8 mouse cellular contexts compared by ENCODE assay signal in genomic region chr4:43668782-43669427, GRCm38 (mm10). TPM values are rescaled to one million over a fixed set of nuclear protein-coding genes. Genes with fewer than 3 reads are reported as not detected.
DNase-seq lines count a peak whose midpoint lies in the region; ATAC-seq and TF ChIP-seq lines count a peak whose summit lies in the region.

Tmem8b (plus strand) TSS chr4:43668971.
Fam221b (minus strand) TSS chr4:43669145.

- H3K36me3 ChIP-seq in ES-Bruce4 (ENCODE audit: control insufficient read depth, insufficient read depth, low read length, poor library complexity, severe bottlenecking), result no peaks in the 10 kb centered on the region
- H3K36me3 ChIP-seq in forebrain, embryonic 13.5 days (ENCODE audit: poor library complexity, severe bottlenecking), result peaks cover 1% of the 10 kb centered on the region; the same call in 1 of the 2 replicates

- no peak within 1 kb of the TSS for H3K27ac ChIP-seq in ES-Bruce4 (ENCODE audit: insufficient read depth, low read length)
- peak within 1 kb of the TSS; percentile 21; the same call in 1 of the 2 replicates for H3K27ac ChIP-seq in forebrain, embryonic 13.5 days

- ATAC-seq in cerebellum, adult (ENCODE audit: insufficient number of reproducible peaks, low FRiP score, low TSS enrichment), result peak; percentile 92
- peak; percentile 97 for ATAC-seq in forebrain, embryonic 13.5 days
- peak; percentile 88 for ATAC-seq in neutrophil, adult 5-6 weeks (ENCODE audit: extremely low read depth, insufficient number of reproducible peaks, low FRiP score, poor library complexity, severe bottlenecking)

- no peaks in the 10 kb centered on the region for H3K27me3 ChIP-seq in ES-Bruce4 (ENCODE audit: control insufficient read depth, insufficient read depth, low read length, poor library complexity, severe bottlenecking)
- H3K27me3 ChIP-seq in forebrain, embryonic 13.5 days, result peaks cover 14% of the 10 kb centered on the region

- WGBS in forebrain, embryonic 13.5 days, result under 1% methylated on average over 35 of the region's 41 CpGs
- WGBS in lung, adult 2 months, result 1% methylated on average over 33 of the region's 41 CpGs

- TF ChIP-seq CTCF in ES-Bruce4 (IDR thresholded peaks at IDR 0.05; ENCODE audit: low read depth, low read length), result no peak
- TF ChIP-seq CTCF in lung, adult 2 months (IDR thresholded peaks at IDR 0.05; ENCODE audit: insufficient read depth, low read length), result no peak

- H3K9me3 ChIP-seq in ES-Bruce4 (replicated peaks; ENCODE audit: control insufficient read depth, insufficient read depth, low read length, poor library complexity, severe bottlenecking), result no peaks in the 10 kb centered on the region
- no peaks in the 10 kb centered on the region for H3K9me3 ChIP-seq in forebrain, embryonic 13.5 days (replicated peaks)

- peak within 1 kb of the TSS; percentile 63 for H3K9ac ChIP-seq in ES-Bruce4 (ENCODE audit: low read depth, poor library complexity, severe bottlenecking)
- peak within 1 kb of the TSS; percentile 88 for H3K9ac ChIP-seq in forebrain, embryonic 13.5 days

- peak; percentile 92 for DNase-seq in heart, postnatal 14 days
- DNase-seq in layer of hippocampus, adult 18-20 months (ENCODE audit: low spot score in 2 of 2), result peak; percentile 84 to 93
- DNase-seq in lung, adult 2 months, result peak; percentile 93
- DNase-seq in thymus, adult 18-20 months, result peak; percentile 76 to 80

- TF ChIP-seq EP300 in ES-Bruce4 (IDR thresholded peaks at IDR 0.05; ENCODE audit: insufficient read depth, low read depth, low read length), result no peak

- peak within 1 kb of the TSS; percentile 68 for H3K4me3 ChIP-seq in ES-Bruce4 (ENCODE audit: low read depth, low read length)
- peak within 1 kb of the TSS; percentile 80 for H3K4me3 ChIP-seq in forebrain, embryonic 13.5 days
- H3K4me3 ChIP-seq in lung, adult 2 months (replicated peaks; ENCODE audit: extremely low read depth, low read depth, low read length), result peak within 1 kb of the TSS; percentile 57

- intact Hi-C loops in heart, postnatal 14 days (cut with DNase I), result loop anchor here (5.0 kb wide), 3 partner anchors 87 to 227 kb away; partner anchors contain the start of genes Msmp and Tesk1

- H3K4me2 ChIP-seq in forebrain, embryonic 13.5 days, result peak within 1 kb of the TSS; percentile 94

- H3K4me1 ChIP-seq in ES-Bruce4 (ENCODE audit: control insufficient read depth, insufficient read depth, low read length), result no peaks in the 10 kb centered on the region
- peaks cover 37% of the 10 kb centered on the region for H3K4me1 ChIP-seq in forebrain, embryonic 13.5 days
- peaks cover 4% of the 10 kb centered on the region for H3K4me1 ChIP-seq in lung, adult 2 months (ENCODE audit: control insufficient read depth, insufficient read depth, low read length)

- peak; percentile 80 for TF ChIP-seq POLR2A in ES-Bruce4 (IDR thresholded peaks at IDR 0.05; ENCODE audit: insufficient read depth, low read length)
- peak; percentile 57; the same call in 1 of the 2 replicates for TF ChIP-seq POLR2A in lung, adult 2 months (IDR thresholded peaks at IDR 0.05; ENCODE audit: borderline replicate concordance, extremely low read depth, low read depth, low read length)

RNA-seq across cellular contexts. Expression of gene Tmem8b, which starts in this region (rescaled TPM):
- polyA plus RNA-seq in ES-Bruce4 (2011; ENCODE audit: insufficient read depth, insufficient read length, low read depth, missing spikeins), result 4.5 and 5.0 TPM in 2 replicates
- polyA plus RNA-seq in forebrain, embryonic 13.5 days (2015; fragmentation: Nextera tagmentation; extraction: Ambion mirVana), result 12.1 and 13.8 TPM in 2 replicates
- total RNA-seq in heart, postnatal 14 days (2021), result 10 to 100 TPM; 16.4 TPM
- 10 to 100 TPM; 68.2 to 72.1 TPM for total RNA-seq in layer of hippocampus, adult 18-20 months (2021)
- polyA plus RNA-seq in lung, adult 2 months (2012; rRNA removed), result 13.1 and 17.3 TPM in 2 replicates
- total RNA-seq in neutrophil, adult 5-6 weeks (2017), result 0.47 and 0.49 TPM in 2 replicates

RNA-seq across cellular contexts. Expression of gene Fam221b, which starts in this region (rescaled TPM):
- polyA plus RNA-seq in ES-Bruce4 (2011; ENCODE audit: insufficient read depth, insufficient read length, low read depth, missing spikeins), result 0.19 and 0.55 TPM in 2 replicates
- polyA plus RNA-seq in forebrain, embryonic 13.5 days (2015; fragmentation: Nextera tagmentation; extraction: Ambion mirVana), result 2.1 and 2.9 TPM in 2 replicates
- under 1 TPM; 0.10 to 0.19 TPM for total RNA-seq in heart, postnatal 14 days (2021)
- total RNA-seq in layer of hippocampus, adult 18-20 months (2021), result 1 to 10 TPM; 1.5 to 1.8 TPM
- polyA plus RNA-seq in lung, adult 2 months (2012; rRNA removed), result 0.04 and 0.15 TPM in 2 replicates
- total RNA-seq in neutrophil, adult 5-6 weeks (2017), result 0.61 and 0.93 TPM in 2 replicates

Comparison
In these comparisons a context has a peak if more than half of its experiments do, and no peak if none do; other contexts are left out.
1. RNA of gene Tmem8b (total RNA-seq): 68.2 to 72.1 TPM in layer of hippocampus, adult 18-20 months and 16.4 TPM in heart, postnatal 14 days; 0.47 to 0.49 TPM in neutrophil, adult 5-6 weeks; every median in the first group is over 10 times any median in the second.
2. Peak in ATAC-seq in neutrophil, adult 5-6 weeks; RNA of the genes that start here not detected or under 1 TPM.
3. Peak in every context shown above with its lines, with median percentiles within 50 percentile points of each other: H3K4me3 ChIP-seq, ATAC-seq and DNase-seq.